Mouse (Mus musculus): ENCODE results near the gene Spire2.

- TF ChIP-seq CTCF (IDR thresholded peaks at IDR 0.05; ENCODE audit: borderline replicate concordance, insufficient read depth, low read depth, low read length): no peak
- no peak for TF ChIP-seq POLR2A (IDR thresholded peaks at IDR 0.05; ENCODE audit: borderline replicate concordance, insufficient read depth, low read length)
Observed at GRCm38 (mm10) chr8:123333091-123333587, 626 bp downstream of the Spire2 start.

All from cerebellum, adult 2 months (tissue).